Mouse (Mus musculus) bone marrow macrophage, adult 2 months (primary cell): Measurements from ENCODE around the gene Slit3. TPM values are rescaled to one million over a fixed set of nuclear protein-coding genes. Genes with fewer than 3 reads are reported as not detected.

ENCODE experiments used
- H3K27ac ChIP-seq: 2 replicates; pipeline ENCODE4 v1.5.1; 2012; ENCODE audit warnings: low read depth, low read length; ENCODE audit not compliant: insufficient read depth
- H3K4me1 ChIP-seq: 2 replicates; pipeline ENCODE4 v1.6.1; 2012; ENCODE audit warnings: low read length; ENCODE audit not compliant: control insufficient read depth, insufficient read depth
- H3K4me3 ChIP-seq: 2 replicates; pipeline ENCODE4 v1.5.1; 2012; ENCODE audit warnings: mild to moderate bottlenecking, low read length, moderate library complexity; ENCODE audit not compliant: insufficient read depth
- CTCF ChIP-seq: IDR thresholded peaks from 2 replicates; pipeline ENCODE4 v1.5.1; 2012; ENCODE audit warnings: low read depth, mild to moderate bottlenecking, low read length, moderate library complexity
- POLR2A ChIP-seq: IDR thresholded peaks from 2 replicates; pipeline ENCODE4 v1.6.1; 2012; ENCODE audit warnings: mild to moderate bottlenecking, low read depth, low read length, borderline replicate concordance
- polyA plus RNA-seq: library from polyadenylated mRNA; stranded (reverse); fragments of >200 nt; gene quantifications from 2 replicates; pipeline ENCODE4 v1.2.4, GENCODE M21; 2012; ENCODE audit not compliant: missing spikeins, insufficient read depth, insufficient read length

Slit3 gene
- polyA plus RNA-seq, 1 experiment: not detected

- Histone ChIP-seq H3K4me1 (no peaks in the 10 kb centered on the region), H3K27ac (no peak overlapping the region)
These were observed 31.9 kb downstream of the Slit3 start for GRCm38 (mm10) chr11:35152875-35153274.

DNA sequence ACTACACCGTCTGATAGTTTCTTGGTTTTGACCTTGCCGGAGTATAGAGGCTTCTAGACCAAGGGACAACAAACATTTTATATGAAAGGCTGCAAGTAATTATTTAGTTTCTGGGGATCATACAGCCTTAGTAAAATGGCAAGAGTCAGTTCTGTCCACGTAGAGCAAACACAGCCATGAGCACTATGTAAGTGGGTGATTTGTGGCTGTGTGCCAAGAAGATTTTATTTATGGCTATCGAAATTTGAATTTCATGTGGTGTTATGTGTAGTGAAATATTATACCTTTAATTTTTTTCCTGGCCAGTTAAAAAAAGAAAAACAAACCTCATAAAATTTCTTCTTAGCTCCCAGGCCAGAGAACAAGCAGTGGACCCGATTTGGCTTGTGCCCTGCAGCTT, 33.4 kb downstream of the Slit3 start:
- H3K4me1 ChIP-seq: no peaks in the 10 kb centered on the region
- TF ChIP-seq POLR2A (no peak), CTCF (no peak)
- no peak overlapping the region for H3K4me3 ChIP-seq
- H3K27ac ChIP-seq: no peak overlapping the region

More at GRCm38 (mm10) chr11:35152875-35153274, 31.9 kb downstream of the Slit3 start:
- no peak overlapping the region for H3K4me3 ChIP-seq
- TF ChIP-seq CTCF (no peak), POLR2A (no peak)

DNA sequence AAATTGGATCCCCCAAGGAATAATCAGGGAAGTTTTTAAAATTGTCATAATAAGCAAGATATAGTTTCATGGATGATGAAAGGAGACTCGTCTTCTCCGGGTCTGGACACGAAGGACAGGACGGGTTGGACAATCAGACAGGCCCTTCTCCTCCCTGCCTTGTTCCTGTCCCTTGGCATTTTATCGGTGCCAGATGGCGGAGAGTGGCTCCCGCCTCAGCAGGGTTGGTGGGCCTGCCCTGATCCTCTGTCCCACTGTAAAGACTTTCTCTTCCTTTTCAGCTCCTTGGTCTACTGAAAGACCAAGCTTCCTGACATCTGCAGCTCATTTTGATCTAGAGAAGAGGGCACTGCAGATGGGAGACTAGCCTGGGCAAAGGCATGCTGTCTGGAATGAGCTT, 34.3 kb downstream of the Slit3 start:
- no peak for TF ChIP-seq CTCF
- no peak for TF ChIP-seq POLR2A
- Histone ChIP-seq H3K4me3 (no peak overlapping the region), H3K27ac (no peak overlapping the region), H3K4me1 (no peaks in the 10 kb centered on the region)

DNA sequence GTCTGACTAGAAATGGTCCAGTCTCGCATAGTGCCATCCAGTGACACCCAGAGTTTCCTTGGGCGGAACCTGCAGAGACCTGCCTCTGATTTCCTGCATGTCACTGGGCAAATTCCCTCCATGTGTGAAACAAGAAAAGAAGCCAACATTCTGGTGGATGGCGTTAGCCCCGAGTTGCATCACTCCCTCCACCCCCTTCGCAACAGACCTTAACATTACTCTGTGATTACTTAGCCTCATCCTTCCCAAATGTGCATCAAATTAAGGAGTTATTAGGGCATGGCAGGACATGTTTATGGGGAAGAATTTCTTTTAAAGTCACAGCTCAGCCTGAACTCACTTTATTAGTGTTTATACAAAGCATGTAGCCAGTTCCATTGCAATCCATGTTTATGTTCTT, 35.7 kb downstream of the Slit3 start:
- H3K4me3 ChIP-seq: no peak overlapping the region
- TF ChIP-seq POLR2A (no peak), CTCF (no peak)
- no peaks in the 10 kb centered on the region for H3K4me1 ChIP-seq
- H3K27ac ChIP-seq: no peak overlapping the region

GRCm38 (mm10) chr11:35160682-35161211, 39.7 kb downstream of the Slit3 start:
- no peak for TF ChIP-seq CTCF
- TF ChIP-seq POLR2A: no peak
- H3K4me1 ChIP-seq: no peaks in the 10 kb centered on the region
- H3K4me3 ChIP-seq: no peak overlapping the region
- no peak overlapping the region for H3K27ac ChIP-seq

- no peak for TF ChIP-seq CTCF
- TF ChIP-seq POLR2A: no peak
- no peak overlapping the region for H3K27ac ChIP-seq
These were observed 42.4 kb downstream of the Slit3 start for GRCm38 (mm10) chr11:35163396-35163795.

DNA sequence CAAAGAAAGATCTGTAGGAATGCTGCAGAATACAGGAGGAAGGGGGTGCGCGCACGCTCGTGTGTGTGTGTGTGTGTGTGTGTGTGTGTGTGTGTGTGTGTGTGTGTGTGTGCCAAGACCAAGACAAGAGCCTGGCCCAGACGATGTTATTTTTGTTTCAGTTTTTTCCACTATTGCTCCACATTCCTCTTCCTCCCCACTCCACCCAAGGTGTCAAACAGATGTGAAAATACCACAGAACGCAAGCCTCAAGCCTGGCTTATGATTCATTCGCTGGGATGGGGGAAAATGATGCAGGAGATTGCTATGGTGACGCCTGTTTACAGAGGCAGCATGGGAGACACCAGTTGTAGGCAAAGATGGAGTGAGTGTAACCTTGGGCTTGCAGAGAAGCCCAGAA, 46.2 kb downstream of the Slit3 start:
- TF ChIP-seq CTCF (no peak), POLR2A (no peak)
- no peaks in the 10 kb centered on the region for H3K4me1 ChIP-seq
- no peak overlapping the region for H3K4me3 ChIP-seq
- H3K27ac ChIP-seq: no peak overlapping the region

More at GRCm38 (mm10) chr11:35163396-35163795, 42.4 kb downstream of the Slit3 start:
- no peaks in the 10 kb centered on the region for H3K4me1 ChIP-seq
- H3K4me3 ChIP-seq: no peak overlapping the region

GRCm38 (mm10) chr11:35171505-35171904, 50.5 kb downstream of the Slit3 start:
- Histone ChIP-seq H3K27ac (no peak overlapping the region), H3K4me3 (no peak overlapping the region), H3K4me1 (no peaks in the 10 kb centered on the region)
- TF ChIP-seq POLR2A (no peak), CTCF (no peak)

DNA sequence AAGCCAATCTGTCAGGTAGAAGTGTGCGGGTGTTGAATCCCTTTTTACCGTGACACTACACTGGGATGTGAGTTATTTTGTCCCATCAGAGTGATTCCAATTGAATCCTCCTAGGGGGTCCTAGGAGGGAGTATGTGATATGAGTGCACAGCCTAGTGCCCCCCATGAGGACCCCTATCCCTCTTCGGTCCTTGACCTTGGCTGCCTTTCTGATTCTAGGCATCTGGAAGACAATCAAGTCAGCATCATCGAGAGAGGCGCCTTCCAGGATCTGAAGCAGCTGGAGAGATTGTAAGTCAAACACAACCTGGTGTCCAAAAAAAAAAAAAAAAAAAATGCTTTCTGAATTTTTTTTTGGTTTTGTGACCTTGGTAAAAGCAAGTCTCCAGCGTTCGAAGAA, 56.5 kb downstream of the Slit3 start:
- Histone ChIP-seq H3K4me1 (peaks cover 13% of the 10 kb centered on the region), H3K4me3 (no peak overlapping the region), H3K27ac (no peak overlapping the region)
- TF ChIP-seq CTCF (no peak), POLR2A (no peak)

DNA sequence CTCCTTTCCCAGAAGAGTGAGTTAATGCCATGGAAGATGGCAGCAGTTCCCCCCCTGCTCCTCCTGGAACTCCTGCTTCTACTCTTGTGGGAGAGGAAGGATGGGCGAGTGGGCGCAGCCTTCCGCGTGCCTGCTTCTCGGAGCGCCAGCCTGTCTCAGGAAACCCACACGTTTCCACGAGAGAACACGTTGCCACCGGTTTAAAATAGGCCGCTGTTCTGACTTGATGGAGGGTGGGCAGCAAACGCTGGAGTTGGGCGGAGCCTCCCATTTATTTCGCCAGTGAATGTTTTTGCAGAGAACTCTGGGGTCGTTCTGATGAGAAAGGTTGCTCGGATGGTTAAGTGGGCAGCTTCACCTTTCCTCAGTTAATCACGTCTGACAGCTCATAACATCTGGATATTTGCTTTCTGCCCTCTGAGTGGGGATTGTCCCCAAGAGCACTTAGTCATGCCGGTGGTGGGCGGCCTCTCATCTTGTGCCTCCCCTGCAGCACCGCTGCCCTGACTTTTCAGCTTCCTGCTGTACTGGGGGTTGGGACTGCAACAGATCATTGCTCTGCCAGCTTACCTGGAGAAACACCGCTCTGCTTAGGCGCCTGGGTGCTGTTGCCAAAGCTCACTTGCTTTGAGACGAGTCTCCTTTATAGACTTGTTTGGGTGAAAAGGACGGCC, 57.3 kb downstream of the Slit3 start:
- no peak for TF ChIP-seq POLR2A
- TF ChIP-seq CTCF: no peak
- Histone ChIP-seq H3K27ac (peak overlapping the region; percentile 46; the same call in 1 of the 2 replicates), H3K4me3 (peak overlapping the region; percentile 30; the same call in 1 of the 2 replicates), H3K4me1 (peaks cover 13% of the 10 kb centered on the region)

- Histone ChIP-seq H3K27ac (no peak overlapping the region), H3K4me3 (no peak overlapping the region), H3K4me1 (peaks cover 13% of the 10 kb centered on the region)
- TF ChIP-seq POLR2A (no peak), CTCF (no peak)
These were observed 58.3 kb downstream of the Slit3 start for GRCm38 (mm10) chr11:35179305-35179704.
